8 mouse cellular contexts compared by ENCODE assay signal in the genomic region with DNA sequence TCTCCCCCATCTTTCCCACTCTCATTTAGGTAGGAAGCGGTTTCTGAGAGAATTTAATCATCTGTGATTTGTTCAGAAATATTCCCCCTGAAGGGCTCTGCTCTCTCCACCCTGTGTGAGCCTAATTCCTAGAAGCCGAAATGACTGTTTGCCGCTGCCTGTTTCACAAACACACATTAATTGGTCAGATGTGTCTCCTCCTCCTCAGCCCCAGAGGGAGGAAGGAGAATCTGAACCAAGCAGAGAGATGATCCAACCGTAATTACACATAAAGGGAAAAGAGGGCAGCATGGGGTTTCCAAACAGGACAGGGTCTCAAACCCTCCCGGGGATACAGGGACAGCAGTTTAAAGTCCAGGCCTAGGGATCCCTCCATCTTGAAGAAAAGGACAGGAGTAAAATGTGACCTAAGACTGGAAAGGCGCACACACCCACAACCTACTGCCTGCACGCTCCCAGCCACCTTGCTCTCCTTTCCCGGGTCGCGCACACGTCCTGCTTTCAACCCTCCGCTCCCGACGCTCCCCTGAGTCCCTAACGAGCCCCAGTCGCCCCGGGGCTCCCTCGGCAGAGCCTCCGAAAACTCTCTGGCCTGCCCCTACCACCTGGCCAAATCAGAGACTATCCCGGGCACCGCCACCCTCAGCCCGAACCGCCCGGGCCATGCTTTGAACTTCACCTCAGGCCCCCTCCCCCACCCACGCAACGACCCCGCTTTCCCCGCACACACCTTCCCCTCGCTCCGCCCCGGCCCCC. TPM values are rescaled to one million over a fixed set of nuclear protein-coding genes. Genes with fewer than 3 reads are reported as not detected.
DNase-seq lines count a peak whose midpoint lies in the region; ATAC-seq and TF ChIP-seq lines count a peak whose summit lies in the region.

No protein-coding gene starts in this region.

- H3K4me1 ChIP-seq in E14TG2a.4 (replicated peaks; ENCODE audit: low read depth, low read length), result peaks cover 56% of the 10 kb centered on the region
- H3K4me1 ChIP-seq in bone marrow, adult 2 months (ENCODE audit: control insufficient read depth, insufficient read depth, low read length), result peaks cover 3% of the 10 kb centered on the region; the same call in 1 of the 2 replicates
- peaks cover 31% of the 10 kb centered on the region for H3K4me1 ChIP-seq in embryonic facial prominence, embryonic 14.5 days (ENCODE audit: control insufficient read depth, insufficient read depth, low read length)
- H3K4me1 ChIP-seq in heart, embryonic 12.5 days (replicated peaks), result peaks cover 46% of the 10 kb centered on the region
- peaks cover 38% of the 10 kb centered on the region for H3K4me1 ChIP-seq in kidney, embryonic 15.5 days
- H3K4me1 ChIP-seq in liver, embryonic 15.5 days (replicated peaks), result peaks cover 66% of the 10 kb centered on the region
- peaks cover 16% of the 10 kb centered on the region for H3K4me1 ChIP-seq in neural tube, embryonic 11.5 days (ENCODE audit: control insufficient read depth, insufficient read depth, low read length)

- 1% methylated on average over 31 of the region's 31 CpGs for WGBS in bone marrow, adult 2 months
- WGBS in embryonic facial prominence, embryonic 14.5 days, result under 1% methylated on average over 21 of the region's 31 CpGs
- under 1% methylated on average over 31 of the region's 31 CpGs for WGBS in heart, embryonic 12.5 days
- WGBS in kidney, embryonic 15.5 days, result 1% methylated on average over 31 of the region's 31 CpGs
- 1% methylated on average over 30 of the region's 31 CpGs for WGBS in liver, embryonic 15.5 days (ENCODE audit: insufficient replicate concordance)
- WGBS in neural tube, embryonic 11.5 days, result 1% methylated on average over 23 of the region's 31 CpGs

- peak; percentile 82 for DNase-seq in embryonic facial prominence, embryonic 14.5 days (ENCODE audit: low spot score)
- DNase-seq in neural tube, embryonic 11.5 days (ENCODE audit: low spot score), result peak; percentile 71
- DNase-seq in testis, postnatal 14 days (ENCODE audit: low spot score), result peak; percentile 72

- peak overlapping the region; percentile 88 for H3K4me3 ChIP-seq in E14TG2a.4 (replicated peaks; ENCODE audit: low read length)
- peak overlapping the region; percentile 78 for H3K4me3 ChIP-seq in bone marrow, adult 2 months (replicated peaks; ENCODE audit: control insufficient read depth, low read depth, low read length)
- peak overlapping the region; percentile 88 for H3K4me3 ChIP-seq in embryonic facial prominence, embryonic 14.5 days (ENCODE audit: low read depth, low read length)
- H3K4me3 ChIP-seq in heart, embryonic 12.5 days, result peak overlapping the region; percentile 87
- peak overlapping the region; percentile 92 for H3K4me3 ChIP-seq in kidney, embryonic 15.5 days (replicated peaks)
- peak overlapping the region; percentile 87 for H3K4me3 ChIP-seq in liver, embryonic 15.5 days (replicated peaks)
- peak overlapping the region; percentile 82 for H3K4me3 ChIP-seq in neural tube, embryonic 11.5 days (ENCODE audit: low read depth, low read length)

- no peaks in the 10 kb centered on the region for H3K9me3 ChIP-seq in E14TG2a.4 (ENCODE audit: low read length)
- H3K9me3 ChIP-seq in embryonic facial prominence, embryonic 14.5 days (ENCODE audit: control insufficient read depth, low read length), result no peaks in the 10 kb centered on the region
- no peaks in the 10 kb centered on the region for H3K9me3 ChIP-seq in heart, embryonic 12.5 days (replicated peaks)
- no peaks in the 10 kb centered on the region for H3K9me3 ChIP-seq in kidney, embryonic 15.5 days (replicated peaks)
- H3K9me3 ChIP-seq in liver, embryonic 15.5 days (replicated peaks), result no peaks in the 10 kb centered on the region
- no peaks in the 10 kb centered on the region for H3K9me3 ChIP-seq in neural tube, embryonic 11.5 days (ENCODE audit: control insufficient read depth, low read length)

- no peak for TF ChIP-seq POLR2A in bone marrow, adult 2 months (IDR thresholded peaks at IDR 0.05; ENCODE audit: borderline replicate concordance, control insufficient read depth, low read depth, low read length)

- peaks cover under 1% of the 10 kb centered on the region; the same call in 1 of the 2 replicates for H3K36me3 ChIP-seq in E14TG2a.4 (ENCODE audit: insufficient read depth, low read length)
- H3K36me3 ChIP-seq in embryonic facial prominence, embryonic 14.5 days (ENCODE audit: control insufficient read depth, insufficient read depth, low read length), result no peaks in the 10 kb centered on the region
- H3K36me3 ChIP-seq in heart, embryonic 12.5 days, result no peaks in the 10 kb centered on the region
- peaks cover under 1% of the 10 kb centered on the region; the same call in 1 of the 2 replicates for H3K36me3 ChIP-seq in kidney, embryonic 15.5 days
- no peaks in the 10 kb centered on the region for H3K36me3 ChIP-seq in liver, embryonic 15.5 days (replicated peaks)
- H3K36me3 ChIP-seq in neural tube, embryonic 11.5 days (ENCODE audit: control insufficient read depth, insufficient read depth, low read length), result no peaks in the 10 kb centered on the region

- H3K27ac ChIP-seq in bone marrow, adult 2 months (ENCODE audit: control insufficient read depth, insufficient read depth, low read depth, low read length, poor library complexity), result peak overlapping the region; percentile 43
- peak overlapping the region; percentile 98 for H3K27ac ChIP-seq in embryonic facial prominence, embryonic 14.5 days (replicated peaks; ENCODE audit: low read depth, low read length)
- H3K27ac ChIP-seq in heart, embryonic 12.5 days (ENCODE audit: poor library complexity, severe bottlenecking), result peak overlapping the region; percentile 99
- peak overlapping the region; percentile 99 for H3K27ac ChIP-seq in kidney, embryonic 15.5 days
- peak overlapping the region; percentile 94 for H3K27ac ChIP-seq in liver, embryonic 15.5 days (replicated peaks)
- peak overlapping the region; percentile 94 for H3K27ac ChIP-seq in neural tube, embryonic 11.5 days (ENCODE audit: low read depth, low read length)

- peaks cover 8% of the 10 kb centered on the region for H3K27me3 ChIP-seq in E14TG2a.4 (ENCODE audit: insufficient read depth, low read length)
- H3K27me3 ChIP-seq in embryonic facial prominence, embryonic 14.5 days (replicated peaks; ENCODE audit: control insufficient read depth, insufficient read depth, low read length), result no peaks in the 10 kb centered on the region
- H3K27me3 ChIP-seq in heart, embryonic 12.5 days (replicated peaks), result no peaks in the 10 kb centered on the region
- H3K27me3 ChIP-seq in kidney, embryonic 15.5 days, result no peaks in the 10 kb centered on the region
- H3K27me3 ChIP-seq in liver, embryonic 15.5 days, result no peaks in the 10 kb centered on the region
- no peaks in the 10 kb centered on the region for H3K27me3 ChIP-seq in neural tube, embryonic 11.5 days (ENCODE audit: control insufficient read depth, insufficient read depth, low read length)

- H3K4me2 ChIP-seq in embryonic facial prominence, embryonic 14.5 days (ENCODE audit: low read depth, low read length), result peak overlapping the region; percentile 65
- H3K4me2 ChIP-seq in heart, embryonic 12.5 days, result peak overlapping the region; percentile 82
- H3K4me2 ChIP-seq in kidney, embryonic 15.5 days, result peak overlapping the region; percentile 75
- peak overlapping the region; percentile 92 for H3K4me2 ChIP-seq in liver, embryonic 15.5 days
- peak overlapping the region; percentile 62 for H3K4me2 ChIP-seq in neural tube, embryonic 11.5 days (ENCODE audit: low read depth)

- TF ChIP-seq CTCF in E14TG2a.4 (conservative IDR thresholded peaks at IDR 0.05; ENCODE audit: low read length), result no peak
- no peak for TF ChIP-seq CTCF in bone marrow, adult 2 months (IDR thresholded peaks at IDR 0.05; ENCODE audit: control insufficient read depth, insufficient read depth, low read length)

- peak; percentile 47 for ATAC-seq in embryonic facial prominence, embryonic 14.5 days (ENCODE audit: low read depth)
- ATAC-seq in heart, embryonic 12.5 days (ENCODE audit: insufficient number of reproducible peaks, low FRiP score), result peak; percentile 48
- peak; percentile 62 for ATAC-seq in kidney, embryonic 15.5 days (replicated peaks; ENCODE audit: low FRiP score)
- ATAC-seq in liver, embryonic 15.5 days (ENCODE audit: insufficient read depth), result peak; percentile 55
- ATAC-seq in neural tube, embryonic 11.5 days (ENCODE audit: insufficient read depth, low FRiP score, low TSS enrichment), result peak; percentile 52

- H3K9ac ChIP-seq in embryonic facial prominence, embryonic 14.5 days (ENCODE audit: low read depth, low read length), result peak overlapping the region; percentile 98
- peak overlapping the region; percentile 97 for H3K9ac ChIP-seq in heart, embryonic 12.5 days
- peak overlapping the region; percentile 93 for H3K9ac ChIP-seq in kidney, embryonic 15.5 days
- H3K9ac ChIP-seq in liver, embryonic 15.5 days, result peak overlapping the region; percentile 87
- H3K9ac ChIP-seq in neural tube, embryonic 11.5 days (ENCODE audit: low read length), result peak overlapping the region; percentile 89

RNA-seq across cellular contexts. Expression of gene Zfp609, which starts 0.6 kb away (rescaled TPM):
- polyA plus RNA-seq in bone marrow, adult 2 months (2011; ENCODE audit: insufficient read depth, insufficient read length, low replicate concordance, missing spikeins), result 7.9 and 13.9 TPM in 2 replicates
- 5.9 and 6.4 TPM in 2 replicates for polyA plus RNA-seq in embryonic facial prominence, embryonic 14.5 days (2014; fragmentation: Nextera tagmentation; extraction: Ambion mirVana)
- 7.1 and 7.6 TPM in 2 replicates for polyA plus RNA-seq in heart, embryonic 12.5 days (2016; fragmentation: Nextera tagmentation; extraction: Ambion mirVana)
- 6.0 and 7.4 TPM in 2 replicates for polyA plus RNA-seq in kidney, embryonic 15.5 days (2015; fragmentation: Nextera tagmentation; extraction: Ambion mirVana)
- 1.6 and 2.0 TPM in 2 replicates for polyA plus RNA-seq in liver, embryonic 15.5 days (2015; fragmentation: Nextera tagmentation; extraction: Ambion mirVana)
- polyA plus RNA-seq in neural tube, embryonic 11.5 days (2014; fragmentation: Nextera tagmentation; extraction: Ambion mirVana), result 9.1 and 9.2 TPM in 2 replicates

Comparison
In these comparisons a context has a peak if more than half of its experiments do, and no peak if none do; other contexts are left out.
1. Peak in every context shown above with its lines: DNase-seq, ATAC-seq, H3K4me3 ChIP-seq and H3K27ac ChIP-seq.
2. H3K27ac ChIP-seq: peak in every context shown above with its lines; median percentile 99 in heart, embryonic 12.5 days; 99 in kidney, embryonic 15.5 days; 98 in embryonic facial prominence, embryonic 14.5 days; 94 in liver, embryonic 15.5 days; 94 in neural tube, embryonic 11.5 days; 43 in bone marrow, adult 2 months.